Mouse (Mus musculus) limb, embryonic 15.5 days (tissue): Measurements from ENCODE around the gene Pdcd2. TPM values are rescaled to one million over a fixed set of nuclear protein-coding genes. Genes with fewer than 3 reads are reported as not detected.

Experiments used
- ATAC-seq: fragments of 200-750 bp; cut with Nextera tagmentation; 2 replicates; pipeline ENCODE4 v1.8.0; 2017; ENCODE audit warnings: low read depth, moderate TSS enrichment; ENCODE audit not compliant: insufficient number of reproducible peaks, low FRiP score, low TSS enrichment
- H3K27ac ChIP-seq: fragments of 300-500 bp; sonication (generic); 2 replicates; pipeline ENCODE4 v1.5.1; 2015; ENCODE audit warnings: moderate library complexity, mild to moderate bottlenecking, inconsistent platforms
- H3K27me3 ChIP-seq: fragments of 300-500 bp; sonication (generic); 2 replicates; pipeline ENCODE4 v1.6.1; 2015; ENCODE audit warnings: inconsistent platforms
- H3K36me3 ChIP-seq: fragments of 300-500 bp; sonication (generic); 2 replicates; pipeline ENCODE4 v1.6.1; 2015; ENCODE audit warnings: inconsistent platforms
- H3K4me1 ChIP-seq: fragments of 300-500 bp; sonication (generic); 2 replicates; pipeline ENCODE4 v1.6.1; 2015; ENCODE audit warnings: inconsistent platforms
- H3K4me2 ChIP-seq: fragments of 300-500 bp; sonication (generic); 2 replicates; pipeline ENCODE4 v1.6.1; 2015; ENCODE audit warnings: mild to moderate bottlenecking, inconsistent platforms
- H3K4me3 ChIP-seq: fragments of 300-500 bp; sonication (generic); 2 replicates; pipeline ENCODE4 v1.5.1; 2015; ENCODE audit warnings: mild to moderate bottlenecking, inconsistent platforms
- H3K9ac ChIP-seq: fragments of 300-500 bp; sonication (generic); 2 replicates; pipeline ENCODE4 v1.6.1; 2015; ENCODE audit warnings: inconsistent platforms
- H3K9me3 ChIP-seq: fragments of 300-500 bp; sonication (generic); 2 replicates; pipeline ENCODE4 v1.6.1; 2016; ENCODE audit warnings: inconsistent platforms
- WGBS: fragments of 180-500 bp; shearing (Covaris S2); methylation state at CpG from one replicate; pipeline ENCODE4 v1.1.7; 2015; 5-methylcytosine and 5-hydroxymethylcytosine counted together
- polyA plus RNA-seq: library from polyadenylated mRNA; unstranded; fragments of >200 nt; fragmentation: Nextera tagmentation; extraction: Ambion mirVana; gene quantifications from 2 replicates; pipeline ENCODE4 v1.2.1, GENCODE M21; 2015

Gene Pdcd2
- polyA plus RNA-seq, 1 experiment from 2014 or later = 41.0 TPM

DNA sequence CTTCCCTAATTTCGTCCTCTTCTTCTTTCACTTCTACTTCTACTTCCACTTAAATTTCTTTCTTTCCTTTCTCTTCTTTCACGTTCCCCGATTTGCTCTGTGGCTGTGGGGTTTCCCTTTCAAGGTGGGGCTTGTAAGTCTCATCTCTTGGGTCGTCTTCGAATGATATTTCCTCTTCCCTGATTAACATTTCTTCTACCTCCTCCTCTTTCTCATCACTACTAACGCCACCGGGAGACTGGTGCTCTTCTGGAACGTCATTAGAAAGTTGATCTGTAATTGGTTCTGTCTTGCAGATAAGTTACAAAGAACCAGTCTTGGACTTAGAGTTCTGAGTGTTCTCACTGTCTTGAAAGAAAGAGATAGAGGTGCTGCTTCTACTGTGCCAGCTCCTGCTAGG lies 8.8 kb upstream of the Pdcd2 start:
- H3K36me3 ChIP-seq = no peaks in the 10 kb centered on the region
- H3K4me1 ChIP-seq = peaks cover 6% of the 10 kb centered on the region; the same call in 1 of the 2 replicates
- peak overlapping the region; percentile 45 for H3K4me3 ChIP-seq
- ATAC-seq = no peak
- H3K9ac ChIP-seq = no peak overlapping the region
- no peaks in the 10 kb centered on the region for H3K9me3 ChIP-seq
- WGBS = 17% methylated on average over 8 of the region's 8 CpGs
- H3K4me2 ChIP-seq = peak overlapping the region; percentile 81
- no peak overlapping the region for H3K27ac ChIP-seq
- H3K27me3 ChIP-seq = peaks cover 21% of the 10 kb centered on the region

DNA sequence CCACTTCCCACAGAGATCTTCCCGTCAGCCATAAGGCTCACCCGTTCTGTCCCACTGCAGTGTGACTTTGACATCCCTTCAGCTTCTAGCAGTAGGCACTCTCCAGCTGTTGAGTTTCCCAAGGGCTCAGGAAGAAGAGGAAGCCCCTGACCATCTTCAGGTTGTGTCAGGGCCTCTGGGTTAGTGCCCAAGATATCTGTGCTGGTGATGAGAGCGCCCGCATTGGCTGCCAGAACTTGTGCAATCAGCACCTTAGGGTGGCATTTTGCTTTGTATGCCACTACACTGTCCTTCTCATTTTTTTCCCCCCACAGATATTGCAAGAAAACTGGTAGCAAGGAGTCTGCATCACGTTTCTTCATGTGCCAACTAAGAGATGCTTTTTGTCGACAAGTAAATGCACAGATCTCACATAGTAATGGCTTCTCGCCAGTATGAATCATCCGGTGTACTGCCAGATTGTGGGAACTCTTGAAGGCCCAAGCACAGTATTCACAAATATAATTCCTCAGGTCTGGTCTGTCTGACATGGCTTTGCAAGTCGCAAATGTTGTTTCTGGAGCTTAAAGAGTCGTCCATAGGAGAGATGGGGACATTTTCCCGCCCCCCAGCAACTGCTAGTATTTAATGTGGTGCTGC lies 8.2 kb upstream of the Pdcd2 start:
- Histone ChIP-seq H3K27ac (no peak overlapping the region), H3K36me3 (no peaks in the 10 kb centered on the region), H3K4me1 (peaks cover 6% of the 10 kb centered on the region; the same call in 1 of the 2 replicates), H3K27me3 (peaks cover 21% of the 10 kb centered on the region), H3K4me3 (no peak overlapping the region), H3K9me3 (no peaks in the 10 kb centered on the region), H3K9ac (no peak overlapping the region), H3K4me2 (no peak overlapping the region)
- no peak for ATAC-seq
- WGBS = 62% methylated on average over 10 of the region's 11 CpGs

DNA sequence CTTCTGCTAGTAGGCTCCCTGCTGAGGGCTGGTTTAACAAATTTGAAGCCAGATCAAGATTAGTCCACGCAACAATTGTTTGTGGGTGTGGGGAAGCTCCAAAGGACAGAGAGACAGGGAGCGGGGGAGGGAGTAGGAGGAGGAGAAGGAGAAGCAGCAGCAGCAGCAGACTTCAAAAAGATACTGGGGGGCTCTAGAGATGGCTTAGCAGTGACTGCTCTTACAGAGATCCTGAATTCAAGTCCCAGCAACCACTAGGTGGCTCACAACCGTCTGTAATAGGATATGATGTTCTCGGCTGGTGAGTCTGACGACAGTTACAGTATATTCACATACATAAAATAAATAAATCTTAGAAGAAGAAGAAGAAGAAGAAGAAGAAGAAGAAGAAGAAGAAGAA lies 3.0 kb upstream of the Pdcd2 start:
- peaks cover 3% of the 10 kb centered on the region; the same call in 1 of the 2 replicates for H3K36me3 ChIP-seq
- no peaks in the 10 kb centered on the region for H3K9me3 ChIP-seq
- H3K4me2 ChIP-seq = no peak overlapping the region
- H3K27me3 ChIP-seq = peaks cover 2% of the 10 kb centered on the region
- 10% methylated on average over 5 of the region's 5 CpGs for WGBS
- ATAC-seq = no peak
- no peak overlapping the region for H3K4me3 ChIP-seq
- no peak overlapping the region for H3K27ac ChIP-seq
- H3K4me1 ChIP-seq = peaks cover 8% of the 10 kb centered on the region
- H3K9ac ChIP-seq = no peak overlapping the region

DNA sequence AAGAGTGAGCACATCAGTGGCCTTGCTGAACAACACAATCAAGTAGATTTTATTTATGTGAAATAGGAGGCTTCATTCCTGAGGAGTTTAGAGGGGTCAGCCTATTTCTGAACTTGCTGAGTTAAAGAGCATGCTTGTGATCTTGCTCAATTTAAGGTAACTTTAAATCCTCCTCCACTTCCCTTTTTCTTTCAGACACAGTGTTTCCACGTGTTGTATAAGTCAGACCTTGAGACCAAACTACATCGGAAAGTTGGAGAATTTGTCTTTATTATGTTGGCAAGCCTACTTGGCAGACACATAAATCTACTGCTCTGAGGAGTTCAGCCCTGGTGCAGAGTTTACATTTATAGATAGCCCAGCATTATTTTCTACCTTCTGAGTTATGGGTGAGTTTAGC lies 1.8 kb upstream of the Pdcd2 start:
- Histone ChIP-seq H3K9me3 (no peaks in the 10 kb centered on the region), H3K27me3 (no peaks in the 10 kb centered on the region), H3K4me3 (no peak overlapping the region), H3K4me2 (no peak overlapping the region), H3K9ac (no peak overlapping the region), H3K4me1 (peaks cover 8% of the 10 kb centered on the region), H3K27ac (no peak overlapping the region), H3K36me3 (peaks cover 14% of the 10 kb centered on the region)
- ATAC-seq = no peak
- WGBS = 71% methylated on average over 2 of the region's 2 CpGs

DNA sequence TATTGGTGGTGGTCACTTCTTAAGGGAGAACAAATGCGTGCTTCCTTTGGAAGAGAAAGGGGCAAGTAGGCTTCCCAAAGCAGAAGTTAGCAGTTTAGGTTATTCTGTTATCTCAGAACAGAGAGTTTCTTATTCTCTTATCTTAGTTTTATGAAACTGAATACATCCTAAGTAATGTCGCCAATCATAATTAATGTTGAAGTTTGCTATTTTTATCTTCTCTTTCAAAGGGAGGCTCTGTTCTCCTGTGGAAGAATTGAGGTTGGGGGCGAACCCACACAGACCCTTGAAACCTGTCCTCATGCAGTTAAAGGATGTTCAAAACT lies 673 bp upstream of the Pdcd2 start:
- Histone ChIP-seq H3K4me1 (peaks cover 8% of the 10 kb centered on the region), H3K4me3 (peak overlapping the region; percentile 78), H3K9ac (peak overlapping the region; percentile 67; the same call in 1 of the 2 replicates), H3K36me3 (peaks cover 16% of the 10 kb centered on the region), H3K27ac (peak overlapping the region; percentile 89), H3K9me3 (no peaks in the 10 kb centered on the region), H3K27me3 (no peaks in the 10 kb centered on the region), H3K4me2 (peak overlapping the region; percentile 87)
- ATAC-seq = no peak
- 51% methylated on average over 3 of the region's 3 CpGs for WGBS

DNA sequence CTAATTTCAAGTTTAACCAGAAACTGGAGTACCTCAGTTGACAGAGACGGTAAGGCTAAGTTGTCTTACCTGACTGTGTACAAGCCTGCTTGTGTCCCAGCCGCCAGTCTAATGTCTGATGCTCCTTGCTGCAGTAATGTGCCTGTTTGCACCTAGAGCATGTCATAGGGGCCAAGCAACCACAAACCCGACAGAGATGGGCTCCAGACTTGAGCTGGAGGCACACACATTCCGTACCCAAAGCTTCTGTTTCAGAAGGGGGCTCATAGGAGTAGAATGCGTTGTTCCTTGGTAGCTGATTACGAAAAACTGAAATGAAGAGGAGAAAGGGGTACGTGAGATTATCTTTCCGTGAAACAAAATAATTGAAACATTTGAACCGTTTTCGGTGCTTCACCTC lies 797 bp downstream of the Pdcd2 start:
- no peak for ATAC-seq
- Histone ChIP-seq H3K27ac (no peak overlapping the region), H3K4me1 (peaks cover 8% of the 10 kb centered on the region), H3K27me3 (no peaks in the 10 kb centered on the region), H3K9ac (peak overlapping the region; percentile 67), H3K4me3 (peak overlapping the region; percentile 78), H3K9me3 (no peaks in the 10 kb centered on the region), H3K36me3 (peaks cover 27% of the 10 kb centered on the region), H3K4me2 (peak overlapping the region; percentile 87)
- WGBS = 10% methylated on average over 10 of the region's 10 CpGs

DNA sequence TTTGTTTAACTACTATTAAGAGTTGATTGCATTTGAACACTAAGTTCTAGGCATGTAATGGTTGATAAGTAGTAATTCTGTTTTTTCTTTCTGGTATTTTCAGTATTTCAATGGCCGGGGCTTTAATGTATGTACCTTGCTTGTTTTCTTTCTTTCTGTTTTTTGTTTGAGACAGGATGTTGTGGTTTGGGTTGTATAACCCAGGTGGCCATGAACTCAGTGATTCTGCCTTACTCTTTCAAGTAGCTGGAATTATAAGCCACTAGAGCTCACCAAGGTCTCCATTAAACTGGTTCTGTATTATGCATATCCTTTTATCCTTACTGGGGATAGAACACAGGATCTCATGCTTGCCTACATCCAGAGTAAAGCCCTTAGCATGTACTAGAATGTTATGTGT lies 8.3 kb downstream of the Pdcd2 start:
- no peak overlapping the region for H3K4me3 ChIP-seq
- no peaks in the 10 kb centered on the region for H3K27me3 ChIP-seq
- H3K36me3 ChIP-seq = peaks cover 81% of the 10 kb centered on the region
- no peak overlapping the region for H3K4me2 ChIP-seq
- H3K9me3 ChIP-seq = no peaks in the 10 kb centered on the region
- no peak overlapping the region for H3K27ac ChIP-seq
- ATAC-seq = no peak
- H3K4me1 ChIP-seq = no peaks in the 10 kb centered on the region
- no peak overlapping the region for H3K9ac ChIP-seq
- 89% methylated on average over 1 of the region's 1 CpGs for WGBS

DNA sequence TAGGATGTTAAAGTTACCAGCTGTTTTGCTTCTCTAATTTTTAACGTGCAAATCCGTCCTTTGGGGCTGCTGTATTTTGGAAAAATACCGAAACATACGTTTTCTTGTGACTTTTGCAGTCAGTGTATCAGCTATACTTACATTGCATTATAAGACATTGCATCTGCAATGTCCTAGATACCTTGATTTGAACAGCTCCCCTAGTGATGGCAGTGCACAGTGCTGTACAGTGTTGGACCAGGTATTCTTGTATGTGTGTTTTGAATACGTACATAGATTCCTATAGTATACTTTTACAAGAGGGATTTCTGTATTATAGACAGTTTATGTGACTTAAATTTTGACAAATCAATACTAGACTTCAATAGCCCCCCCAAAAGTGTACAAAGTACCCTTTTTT lies 8.9 kb downstream of the Pdcd2 start:
- no peak overlapping the region for H3K9ac ChIP-seq
- H3K4me2 ChIP-seq = no peak overlapping the region
- H3K36me3 ChIP-seq = peaks cover 85% of the 10 kb centered on the region
- ATAC-seq = no peak
- 89% methylated on average over 5 of the region's 5 CpGs for WGBS
- H3K9me3 ChIP-seq = no peaks in the 10 kb centered on the region
- H3K27ac ChIP-seq = no peak overlapping the region
- no peaks in the 10 kb centered on the region for H3K4me1 ChIP-seq
- H3K4me3 ChIP-seq = no peak overlapping the region
- no peaks in the 10 kb centered on the region for H3K27me3 ChIP-seq

DNA sequence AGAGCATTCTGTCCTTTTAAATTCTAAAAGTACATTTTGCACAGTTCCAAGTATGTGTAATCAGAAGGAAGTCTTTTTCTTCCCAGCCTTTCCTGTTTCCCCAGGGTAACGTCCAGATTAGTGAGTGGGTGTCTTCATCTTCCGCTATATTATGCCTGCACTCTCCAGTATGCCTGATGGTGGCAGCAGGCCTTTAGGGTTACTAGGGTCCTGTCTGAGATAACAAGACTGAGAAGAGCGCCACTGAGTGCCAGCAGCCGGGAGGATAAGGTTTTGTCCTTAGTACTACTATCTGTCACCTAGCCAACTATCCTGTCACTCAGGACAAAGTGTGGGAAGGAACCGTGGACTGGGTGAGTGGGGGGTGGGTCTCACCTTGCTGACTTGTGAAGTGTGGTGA lies 9.3 kb downstream of the Pdcd2 start:
- Histone ChIP-seq H3K4me2 (no peak overlapping the region), H3K27ac (no peak overlapping the region), H3K36me3 (peaks cover 83% of the 10 kb centered on the region), H3K4me1 (no peaks in the 10 kb centered on the region), H3K9me3 (no peaks in the 10 kb centered on the region), H3K9ac (no peak overlapping the region), H3K4me3 (no peak overlapping the region), H3K27me3 (no peaks in the 10 kb centered on the region)
- no peak for ATAC-seq
- 75% methylated on average over 5 of the region's 5 CpGs for WGBS

DNA sequence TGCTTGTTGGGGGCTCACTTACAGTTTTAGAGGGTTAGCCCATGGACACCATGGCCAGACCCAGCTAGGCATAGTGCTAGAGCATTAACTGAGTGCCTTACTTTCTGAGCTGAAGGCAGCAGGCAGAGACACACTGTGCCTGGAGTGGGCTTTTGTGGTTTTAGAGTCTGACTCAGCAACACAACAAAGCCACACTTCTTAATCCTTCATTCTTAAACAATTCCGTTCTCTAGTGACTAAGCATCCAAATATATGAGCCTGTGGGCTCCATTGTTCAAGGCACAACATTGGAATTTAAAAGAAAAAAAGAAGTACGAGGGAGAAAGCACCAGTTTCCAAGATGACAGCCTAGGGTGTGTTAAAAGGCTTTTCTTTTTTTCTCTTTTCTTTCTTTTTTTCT lies 16.4 kb downstream of the Pdcd2 start:
- Histone ChIP-seq H3K36me3 (peaks cover 86% of the 10 kb centered on the region), H3K27me3 (no peaks in the 10 kb centered on the region), H3K9ac (no peak overlapping the region), H3K9me3 (no peaks in the 10 kb centered on the region), H3K4me2 (no peak overlapping the region), H3K4me3 (no peak overlapping the region), H3K27ac (no peak overlapping the region), H3K4me1 (no peaks in the 10 kb centered on the region)
- WGBS = 93% methylated on average over 2 of the region's 2 CpGs
- no peak for ATAC-seq

DNA sequence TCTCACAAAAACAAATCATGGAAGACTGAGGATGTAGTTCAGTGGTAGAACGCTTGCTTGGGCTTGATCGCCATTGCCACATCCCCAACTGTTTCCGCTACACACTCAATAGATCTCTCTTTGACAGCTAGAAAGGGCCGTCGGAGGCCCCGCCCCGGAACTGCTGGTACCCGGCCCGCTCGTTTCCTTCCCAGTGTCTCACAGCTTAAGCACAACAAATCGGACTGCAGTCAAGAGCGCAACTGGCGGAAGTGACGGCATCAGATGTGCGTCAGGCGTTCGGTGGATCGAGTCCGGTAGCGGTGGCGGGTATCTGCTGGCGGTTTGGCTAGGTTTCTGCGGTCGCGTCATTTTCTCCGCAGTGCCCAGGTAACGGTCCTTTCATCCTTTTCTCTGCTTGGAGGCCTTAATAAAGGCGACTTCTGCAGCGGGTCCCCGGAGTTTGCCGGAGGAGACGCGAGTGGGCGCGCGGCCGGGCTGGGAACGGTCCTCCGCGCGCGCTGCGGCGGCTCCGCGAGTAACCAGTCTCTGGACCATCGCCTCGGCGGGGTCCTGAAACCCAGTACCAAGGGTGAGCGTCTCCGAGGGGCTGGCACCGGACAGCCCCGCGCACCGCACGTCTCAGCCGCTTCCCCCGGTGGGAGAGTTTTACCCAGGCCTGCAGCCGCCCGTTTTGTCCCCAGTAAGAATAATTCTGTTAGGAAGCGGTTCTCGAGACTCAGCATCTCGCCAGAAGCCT lies 27.3 kb downstream of the Pdcd2 start, which contains the start of the genes Psmb1 and Tbp:
Gene Psmb1, minus strand, starts transcription at position 96 of the 739 bp plus-strand sequence.
Gene Tbp, plus strand, starts transcription at position 233 of the 739 bp plus-strand sequence.
- peak within 1 kb of the TSS; percentile 96 for H3K27ac ChIP-seq
- H3K4me2 ChIP-seq = peak within 1 kb of the TSS; percentile 73
- H3K9ac ChIP-seq = peak within 1 kb of the TSS; percentile 93
- peak within 1 kb of the TSS; percentile 92 for H3K4me3 ChIP-seq
- H3K4me1 ChIP-seq = peaks cover 23% of the 10 kb centered on the region
- no peaks in the 10 kb centered on the region for H3K9me3 ChIP-seq
- no peaks in the 10 kb centered on the region for H3K27me3 ChIP-seq
- peak; percentile 90 for ATAC-seq
- peaks cover 23% of the 10 kb centered on the region for H3K36me3 ChIP-seq
- under 1% methylated on average over 63 of the region's 63 CpGs for WGBS

DNA sequence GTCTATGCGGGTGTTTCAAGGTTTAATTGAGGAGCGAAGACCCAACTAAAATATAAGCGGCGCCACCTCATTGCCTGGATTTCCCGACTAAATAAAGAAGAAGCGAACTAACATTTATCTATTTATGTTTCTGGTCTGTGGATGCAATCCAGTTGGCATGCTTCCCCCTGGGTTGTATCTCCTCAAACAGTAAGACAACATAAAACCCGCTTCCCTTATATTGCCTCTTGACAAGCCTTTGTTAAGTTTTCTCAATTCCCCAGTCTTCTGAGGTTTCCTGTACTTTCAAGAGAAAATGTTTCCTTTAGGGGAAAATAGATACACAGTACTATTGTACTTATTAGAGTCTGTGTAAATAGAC lies 28.4 kb downstream of the Pdcd2 start:
- Histone ChIP-seq H3K4me1 (peaks cover 23% of the 10 kb centered on the region), H3K9ac (no peak overlapping the region), H3K27ac (peak overlapping the region; percentile 96), H3K4me3 (peak overlapping the region; percentile 92), H3K9me3 (no peaks in the 10 kb centered on the region), H3K27me3 (no peaks in the 10 kb centered on the region), H3K4me2 (peak overlapping the region; percentile 73), H3K36me3 (peaks cover 21% of the 10 kb centered on the region)
- no peak for ATAC-seq
- WGBS = 45% methylated on average over 7 of the region's 7 CpGs
